Mouse (Mus musculus) spleen, postnatal 14 days (tissue): ENCODE measurements around the gene Gsta1.
"Not testable (repeated sequence)": the region's sequence is repeated elsewhere in the genome, so short reads cannot be mapped to it uniquely, and the experiment has no call there.

Experiments
- DNase-seq, 2 experiments: peaks; one replicate each; pipeline ENCODE4 v3.0.0; 2021 to 2022; ENCODE audit warnings: low spot score in 2 of 2

Gene Gsta1

GRCm38 (mm10) chr9:78230461-78230860 is at the start of gene Gsta1:
TSS of gene Gsta1 (plus strand) at chr9:78230656.
- DNase-seq, result not testable (repeated sequence)

DNA sequence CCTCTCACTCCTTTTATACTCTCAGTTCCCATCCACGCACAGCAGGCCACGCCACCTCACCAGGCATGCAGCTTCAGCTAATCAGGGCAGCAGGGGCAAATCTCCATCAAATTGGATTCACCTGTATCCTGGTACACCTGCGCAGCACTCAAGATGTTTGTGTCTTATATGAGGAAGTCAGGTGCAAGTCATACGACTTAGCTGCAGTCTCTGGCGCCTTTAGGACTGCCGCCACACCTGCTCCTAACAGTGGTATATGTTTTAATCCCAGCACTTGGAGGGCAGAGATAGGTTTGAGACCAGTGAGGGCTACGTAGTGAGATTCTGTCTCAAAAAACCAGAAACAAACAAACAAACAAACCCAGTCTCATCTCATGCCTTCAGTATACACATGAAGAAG is 48.0 kb upstream of the Gsta1 start, which contains the start of gene Gsta4:
Gsta4 (plus strand) TSS at position 301 of the 400 bp plus-strand sequence.
- not testable (repeated sequence) for DNase-seq

- DNase-seq, result no peak
These were observed 44.8 kb upstream of the Gsta1 start for GRCm38 (mm10) chr9:78185686-78186085.

GRCm38 (mm10) chr9:78188910-78189309 is 41.5 kb upstream of the Gsta1 start:
- DNase-seq, result no peak

GRCm38 (mm10) chr9:78190651-78191634 is 39.5 kb upstream of the Gsta1 start:
- DNase-seq, result no peak

GRCm38 (mm10) chr9:78191736-78192135 is 38.7 kb upstream of the Gsta1 start:
- peak; percentile 33 to 55 for DNase-seq

DNA sequence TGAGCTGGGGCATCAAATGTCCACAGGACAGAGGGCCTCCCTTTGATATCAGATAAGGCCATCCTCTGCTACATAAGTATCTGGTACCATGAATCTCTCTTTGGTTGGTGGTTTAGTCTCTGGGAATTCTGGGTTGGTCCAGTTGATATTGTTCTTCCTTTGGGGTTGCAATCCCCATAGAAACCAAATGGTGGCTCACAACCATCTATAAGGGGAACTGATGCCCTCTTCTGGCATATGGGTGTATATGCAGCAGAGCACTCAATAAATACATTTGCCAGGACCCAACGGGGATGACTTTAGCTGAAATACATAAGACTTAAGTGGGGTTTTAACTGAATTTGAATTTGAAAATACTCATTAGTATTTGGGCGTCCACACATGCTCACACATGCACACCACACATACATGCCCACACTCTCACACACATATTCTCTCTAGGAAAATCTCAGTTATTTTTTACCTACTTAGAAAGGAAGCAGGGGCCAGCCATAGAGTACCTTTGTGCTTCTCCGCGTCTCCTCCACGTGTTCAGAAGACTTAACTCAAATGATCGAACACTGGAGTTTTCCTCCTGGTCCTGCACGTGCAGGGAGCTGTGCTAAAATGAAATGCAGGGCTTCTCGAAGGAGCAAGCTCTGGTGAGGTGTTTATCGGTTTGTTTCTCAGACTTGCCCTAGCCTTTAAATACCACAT is 36.4 kb upstream of the Gsta1 start:
- DNase-seq, result peak in 1 of 2 experiments; percentile 37

- DNase-seq, result no peak
These were observed 35.4 kb upstream of the Gsta1 start for GRCm38 (mm10) chr9:78195034-78195433.

GRCm38 (mm10) chr9:78197801-78198200 is 32.7 kb upstream of the Gsta1 start:
- no peak for DNase-seq

DNA sequence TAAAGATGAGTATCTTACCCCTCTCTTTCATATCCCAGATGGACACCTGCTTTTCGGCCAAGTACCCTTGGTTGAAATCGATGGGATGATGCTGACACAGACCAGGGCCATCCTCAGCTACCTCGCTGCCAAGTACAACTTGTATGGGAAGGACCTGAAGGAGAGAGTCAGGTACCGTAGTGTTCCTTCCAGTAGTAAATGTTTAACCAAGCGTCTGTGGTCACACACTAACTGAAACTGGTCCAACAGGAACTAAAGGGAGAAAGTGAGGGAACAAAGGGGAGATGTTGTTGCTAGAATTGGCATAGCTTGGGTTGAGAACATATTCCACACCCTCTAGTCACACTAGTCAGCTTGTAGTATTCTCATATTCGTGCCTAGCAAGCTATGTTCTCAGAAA is 26.3 kb upstream of the Gsta1 start:
- no peak for DNase-seq

- no peak for DNase-seq
These were observed 21.5 kb upstream of the Gsta1 start for GRCm38 (mm10) chr9:78208956-78209355.

DNA sequence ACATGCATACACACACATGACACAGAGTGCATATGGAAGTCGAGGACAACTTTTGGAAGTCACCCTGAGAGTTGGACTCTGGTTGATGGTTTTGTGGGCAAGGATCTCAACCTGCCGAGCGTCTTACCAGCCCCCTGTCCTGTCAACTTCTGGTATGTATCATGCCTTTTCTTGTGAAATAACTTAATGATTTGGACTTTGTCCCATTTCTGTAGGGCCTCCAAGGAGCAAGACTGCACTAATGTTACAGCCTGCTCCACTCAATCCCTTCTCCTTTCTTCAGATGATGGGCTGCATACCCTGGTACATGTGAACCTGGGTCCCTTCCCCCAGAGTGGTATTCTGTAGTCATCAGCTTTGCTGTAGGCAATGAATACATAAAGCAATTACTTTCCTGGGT is 20.4 kb upstream of the Gsta1 start:
- no peak for DNase-seq

DNA sequence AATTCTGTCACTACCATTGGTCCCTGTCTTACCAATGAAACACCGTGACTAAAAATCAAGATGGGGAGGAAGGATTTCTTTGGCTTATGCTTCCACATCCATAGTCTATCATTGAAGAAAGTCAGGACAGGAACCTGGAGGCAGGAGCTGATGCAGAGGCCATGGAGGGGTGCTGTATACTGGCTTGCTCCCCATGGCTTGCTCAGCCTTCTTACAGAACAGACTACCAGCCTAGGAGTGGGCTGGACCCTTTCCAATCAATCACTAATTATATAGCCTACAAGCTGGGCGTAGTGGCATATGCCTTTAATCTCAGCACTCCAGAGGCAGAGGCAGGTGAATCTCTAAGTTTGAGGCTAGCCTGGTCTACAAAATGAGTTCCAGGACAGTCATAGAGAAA is 19.6 kb upstream of the Gsta1 start:
- no peak for DNase-seq

GRCm38 (mm10) chr9:78211521-78211920 is 18.9 kb upstream of the Gsta1 start:
- no peak for DNase-seq

DNA sequence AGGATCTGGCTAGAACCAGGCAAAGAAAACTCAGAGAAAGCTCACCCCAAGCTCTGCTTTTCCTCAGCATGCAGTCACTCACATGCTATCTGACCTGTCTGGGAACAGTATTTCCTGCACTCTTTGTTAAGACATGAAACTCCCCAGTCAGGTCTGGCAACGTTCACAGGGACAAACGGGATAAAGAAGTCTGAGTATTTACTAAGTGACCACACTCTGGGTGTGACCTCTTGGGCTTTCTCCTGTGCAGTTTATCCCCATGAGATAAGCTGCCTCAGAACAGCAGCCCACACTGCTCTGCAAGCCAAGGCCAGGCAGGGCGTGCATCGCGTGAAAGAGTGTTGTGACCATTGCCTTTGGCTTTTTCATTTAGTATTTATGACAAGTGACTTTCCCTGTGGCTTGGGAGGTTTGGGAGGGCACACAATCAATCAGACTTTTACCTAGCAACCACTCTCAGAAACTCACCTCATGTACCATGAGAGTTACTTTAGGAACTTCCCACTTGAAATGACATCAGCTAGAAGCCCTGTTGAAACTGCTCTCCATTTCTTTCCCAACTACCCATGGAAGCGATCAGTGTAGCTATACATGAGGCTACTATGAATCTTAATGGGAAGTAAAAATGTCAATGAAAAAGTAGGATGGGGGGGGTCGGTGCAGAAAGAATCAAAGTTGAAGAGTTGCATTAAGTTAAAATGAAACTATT is 18.0 kb upstream of the Gsta1 start:
- no peak for DNase-seq

DNA sequence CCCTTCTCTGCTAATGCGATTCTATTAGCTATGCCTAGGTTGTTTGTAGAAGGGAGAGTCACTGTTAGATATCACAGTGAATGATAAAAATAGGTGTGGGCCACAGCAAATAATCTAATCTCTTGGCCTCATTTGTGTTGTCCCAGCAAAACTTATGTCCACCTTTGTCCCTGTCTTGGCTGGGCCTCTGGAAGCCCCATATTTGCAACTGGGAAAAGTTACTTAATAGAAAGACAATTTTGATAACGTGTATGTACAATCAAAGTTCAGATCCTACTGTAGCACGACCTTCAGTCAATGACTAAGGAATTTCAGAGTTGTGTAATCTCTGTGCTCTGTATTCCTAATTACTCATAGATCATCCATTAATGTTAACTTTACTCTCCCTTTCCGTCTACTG is 13.4 kb upstream of the Gsta1 start:
- DNase-seq, result no peak

GRCm38 (mm10) chr9:78222616-78223015 is 7.8 kb upstream of the Gsta1 start:
- DNase-seq, result no peak

- no peak for DNase-seq
These were observed 7.1 kb upstream of the Gsta1 start for GRCm38 (mm10) chr9:78223221-78223902.

DNA sequence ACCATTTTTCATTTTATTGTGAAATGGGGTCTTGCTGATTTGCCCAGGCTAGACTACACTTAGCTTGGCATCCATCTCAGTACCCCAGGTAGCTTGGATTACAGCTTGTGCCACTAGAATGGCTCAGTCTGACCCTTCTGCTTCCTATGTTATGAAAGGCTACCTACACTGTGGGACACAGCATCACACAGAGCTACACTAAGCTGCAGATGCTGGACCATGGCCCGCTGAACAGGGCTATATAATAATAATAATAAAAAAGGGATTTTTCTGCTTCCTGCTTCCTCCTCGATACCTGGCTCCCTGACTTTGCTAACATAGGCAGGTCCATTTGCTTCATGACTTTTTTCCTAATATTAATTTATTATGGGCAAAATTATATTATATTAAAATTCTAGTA is 6.0 kb upstream of the Gsta1 start:
- DNase-seq, result no peak

- no peak for DNase-seq
These were observed 5.2 kb upstream of the Gsta1 start for GRCm38 (mm10) chr9:78225304-78225703.

DNA sequence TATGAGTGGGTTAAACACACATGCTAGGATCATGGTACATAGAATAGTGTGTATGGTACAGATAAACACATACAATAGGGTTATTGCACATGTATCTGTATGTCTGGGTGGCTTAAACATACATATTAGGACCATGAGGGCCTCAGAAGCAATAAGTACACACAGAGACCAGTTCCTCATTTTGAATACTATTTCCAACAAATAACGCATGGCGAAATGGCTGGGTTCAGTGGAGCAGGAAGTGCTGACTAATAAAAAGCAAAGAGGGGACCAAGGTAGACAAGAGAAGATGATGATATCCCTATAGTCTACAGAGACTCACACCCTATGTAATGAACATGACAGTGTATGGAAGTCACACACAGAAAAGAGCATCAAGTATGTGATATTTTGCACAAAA is 2.3 kb upstream of the Gsta1 start:
- no peak for DNase-seq

DNA sequence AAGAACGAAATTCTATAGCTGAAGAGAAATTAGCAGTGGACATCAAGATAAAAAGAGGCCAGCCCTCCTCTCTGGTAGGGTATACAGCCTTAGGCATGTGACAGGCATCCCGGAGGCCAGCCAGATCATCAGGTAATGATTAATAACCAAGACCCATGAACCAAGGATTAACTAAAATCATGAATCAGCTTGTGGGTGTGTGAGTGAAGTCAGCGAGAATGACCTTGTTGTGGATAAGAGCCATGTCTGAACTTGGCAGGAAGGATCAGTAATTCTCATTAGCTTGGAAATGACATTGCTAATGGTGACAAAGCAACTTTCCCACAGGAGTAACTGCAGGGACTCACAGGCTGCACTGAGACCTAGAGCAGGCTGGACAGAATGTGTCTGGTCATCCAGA is 798 bp upstream of the Gsta1 start:
- DNase-seq, result not testable (repeated sequence)
